Mouse (Mus musculus) heart, postnatal 0 days (tissue): ENCODE measurements around the gene Ano1.

Experiments used
- CTCF ChIP-seq: IDR thresholded peaks from 2 replicates; pipeline ENCODE4 v1.5.1; 2016; ENCODE audit warnings: antibody characterized with exemption, control low read depth, low read depth
- EP300 ChIP-seq: IDR thresholded peaks from 2 replicates; pipeline ENCODE4 v1.6.1; 2016; ENCODE audit warnings: antibody characterized with exemption, low read depth

DNA sequence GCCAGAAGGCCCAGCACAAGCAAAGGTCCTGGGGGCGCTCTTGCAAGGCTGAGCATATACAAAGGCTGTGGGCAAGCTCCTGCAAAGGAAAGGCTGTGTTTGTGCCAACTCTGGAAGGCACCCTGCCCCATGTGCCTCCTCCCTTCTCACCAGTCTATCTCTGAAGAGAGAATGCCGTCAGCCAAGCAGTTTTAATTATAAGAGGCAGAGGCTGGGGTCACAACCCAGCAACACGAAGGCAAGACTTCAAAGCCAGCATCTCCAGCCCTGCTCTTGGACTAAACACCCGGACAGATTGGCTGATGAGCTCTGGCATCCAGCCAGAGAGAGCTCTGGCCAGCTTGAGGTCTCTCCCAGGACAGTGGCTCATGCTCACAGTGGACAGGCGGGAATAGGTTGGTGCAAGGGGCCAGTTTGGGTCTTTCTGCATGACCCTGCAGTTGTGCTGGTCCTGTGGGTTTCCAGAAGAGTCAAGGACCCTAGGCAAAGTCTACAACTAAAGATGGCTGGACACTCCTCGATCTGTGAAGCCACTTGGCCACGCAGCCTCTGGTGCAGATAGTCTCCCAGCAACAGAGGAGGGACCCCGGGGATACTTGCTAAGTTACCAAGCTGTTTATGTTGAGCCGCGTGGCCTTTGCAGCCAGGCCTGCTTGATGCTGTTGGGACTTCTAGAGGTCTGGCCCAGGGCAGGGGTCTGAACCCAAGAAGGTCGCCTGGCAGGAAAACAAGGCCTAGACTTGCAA is 12.9 kb upstream of the Ano1 start:
- no peak for TF ChIP-seq CTCF
- no peak for TF ChIP-seq EP300
